Mouse (Mus musculus) hematopoietic multipotent progenitor cell, adult 10-12 weeks (in vitro differentiated cells): Measurements from ENCODE around the gene Papola. TPM values are rescaled to one million over a fixed set of nuclear protein-coding genes. Genes with fewer than 3 reads are reported as not detected.

ENCODE experiments used
- polyA plus RNA-seq: library from polyadenylated mRNA; stranded (reverse); fragments of >175 nt; gene quantifications from 2 replicates; pipeline ENCODE4 v1.2.3, GENCODE M21; 2012; ENCODE audit warnings: low replicate concordance

Papola gene
- 213 and 413 TPM in 2 replicates for polyA plus RNA-seq

GRCm38 (mm10) chr12:105784196-105784999 lies at the start of gene Papola:
Gene Papola, plus strand, starts transcription at chr12:105784694.

Other genes starting within 250 kb of the Papola start
- gene Bdkrb2, start 221.5 kb upstream of the Papola start, polyA plus RNA-seq, result 0.08 TPM in 1 of 2 replicates, not detected in the other
- gene Bdkrb1, start 181.6 kb upstream of the Papola start, polyA plus RNA-seq, result not detected in 2 replicates
- gene Gskip, start 99.9 kb upstream of the Papola start, polyA plus RNA-seq, result 1.4 and 2.5 TPM in 2 replicates
- 11.3 and 18.0 TPM in 2 replicates for gene Atg2b, start 99.5 kb upstream of the Papola start, polyA plus RNA-seq
- gene Ak7, start 78.7 kb upstream of the Papola start, polyA plus RNA-seq, result not detected in 2 replicates
- 7.0 and 15.9 TPM in 2 replicates for gene Vrk1, start 225.5 kb downstream of the Papola start, polyA plus RNA-seq